Mouse (Mus musculus): ENCODE data around the gene Sgms2. TPM values are rescaled to one million over a fixed set of nuclear protein-coding genes. Genes with fewer than 3 reads are reported as not detected.
A peak's percentile ranks its signal among the peaks of the same experiment; 100 is the strongest.

Gene Sgms2
- polyA plus RNA-seq, 1 experiment = 8.6 TPM

DNA sequence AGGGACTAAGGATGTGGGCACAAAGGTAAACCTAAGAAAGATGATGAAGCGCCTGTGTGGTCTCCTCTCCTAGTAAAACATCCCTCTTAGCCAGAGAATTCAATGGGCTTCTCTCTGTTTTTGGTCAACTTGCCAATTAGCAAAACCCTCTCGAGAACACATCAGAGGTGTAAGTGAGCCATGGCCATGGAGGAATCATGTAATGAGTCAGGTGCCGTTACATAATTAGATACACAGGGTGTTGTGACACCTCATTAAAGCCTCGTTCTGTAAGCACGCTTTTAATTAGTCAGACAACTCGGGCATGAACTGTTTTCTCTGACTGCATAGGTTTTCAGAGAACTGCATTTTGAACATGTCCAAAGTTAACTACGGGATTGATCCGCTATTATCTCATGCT lies 154.6 kb downstream of the Sgms2 start:
- TF ChIP-seq FOSL1 (IDR thresholded peaks at IDR 0.05; ENCODE audit: insufficient read depth, low read length, poor library complexity, severe bottlenecking) (no peak), MYOD1 (IDR thresholded peaks at IDR 0.05; ENCODE audit: control insufficient read depth, insufficient read length, low read depth) (no peak), MAX (IDR thresholded peaks at IDR 0.05) (no peak), CTCF (IDR thresholded peaks at IDR 0.05; ENCODE audit: control insufficient read depth, insufficient read depth, insufficient read length) (no peak), MYOG (IDR thresholded peaks at IDR 0.05; ENCODE audit: control insufficient read depth, extremely low read depth, insufficient read length) (no peak), USF1 (IDR thresholded peaks at IDR 0.05; ENCODE audit: low read depth) (no peak), CEBPB (IDR thresholded peaks at IDR 0.05; ENCODE audit: low read depth) (no peak)
- Histone ChIP-seq H3K79me2 (ENCODE audit: control insufficient read depth, insufficient read depth) (no peaks in the 10 kb centered on the region), H3K27me3 (ENCODE audit: control insufficient read depth, insufficient read depth, insufficient read length) (no peaks in the 10 kb centered on the region), H3K36me3 (ENCODE audit: control insufficient read depth, insufficient read depth) (peaks cover 12% of the 10 kb centered on the region), H3K79me3 (ENCODE audit: low read depth) (no peaks in the 10 kb centered on the region), H3K4me3 (ENCODE audit: insufficient read depth, poor library complexity, severe bottlenecking) (no peak overlapping the region), H3ac (ENCODE audit: control insufficient read depth, insufficient read length, low read depth) (no peak overlapping the region)

DNA sequence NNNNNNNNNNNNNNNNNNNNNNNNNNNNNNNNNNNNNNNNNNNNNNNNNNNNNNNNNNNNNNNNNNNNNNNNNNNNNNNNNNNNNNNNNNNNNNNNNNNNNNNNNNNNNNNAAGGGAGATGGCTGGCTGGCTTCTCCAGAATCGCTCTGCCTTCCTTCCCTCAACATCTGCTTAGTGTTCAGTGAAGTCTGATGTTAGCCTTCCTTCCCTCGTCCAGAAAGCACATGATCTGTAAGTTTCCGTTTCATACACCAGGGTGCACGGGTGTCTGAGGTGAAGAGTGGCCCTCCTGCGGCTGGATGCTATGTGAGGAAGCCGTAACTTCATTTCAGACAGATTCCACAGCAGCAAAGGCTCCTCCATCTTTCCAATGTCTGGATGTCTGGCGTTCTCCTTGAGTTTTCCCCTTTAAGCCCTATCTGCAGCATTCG lies 156.1 kb downstream of the Sgms2 start:
- H3K79me3 ChIP-seq (ENCODE audit: low read depth) = no peaks in the 10 kb centered on the region
- peaks cover 13% of the 10 kb centered on the region for H3K36me3 ChIP-seq (ENCODE audit: control insufficient read depth, insufficient read depth)
- no peak overlapping the region for H3K4me3 ChIP-seq (ENCODE audit: insufficient read depth, poor library complexity, severe bottlenecking)
- TF ChIP-seq MYOG (IDR thresholded peaks at IDR 0.05; ENCODE audit: control insufficient read depth, extremely low read depth, insufficient read length) (no peak), CTCF (IDR thresholded peaks at IDR 0.05; ENCODE audit: control insufficient read depth, insufficient read depth, insufficient read length) (no peak)
- H3K79me2 ChIP-seq (ENCODE audit: control insufficient read depth, insufficient read depth) = no peaks in the 10 kb centered on the region
- H3ac ChIP-seq (ENCODE audit: control insufficient read depth, insufficient read length, low read depth) = no peak overlapping the region
- H3K27me3 ChIP-seq (ENCODE audit: control insufficient read depth, insufficient read depth, insufficient read length) = no peaks in the 10 kb centered on the region

DNA sequence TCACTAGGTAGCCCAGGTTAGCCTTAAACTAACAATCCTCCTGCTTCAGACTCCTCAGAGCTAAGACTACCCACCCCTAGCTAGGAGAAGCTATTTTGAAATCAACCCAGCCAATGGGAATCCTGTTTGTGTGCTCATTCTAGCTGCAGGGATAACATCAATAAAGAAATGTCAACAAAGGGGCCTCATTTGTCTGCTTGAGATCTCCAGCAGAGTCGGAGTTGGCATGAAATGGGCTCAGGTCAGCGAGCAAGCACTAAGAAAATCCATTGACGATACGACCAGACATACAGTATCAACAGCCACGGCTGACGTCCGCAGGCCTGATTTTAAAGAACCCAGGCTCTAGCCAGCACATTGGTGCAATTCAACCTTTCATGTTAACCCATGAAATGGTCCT lies 164.0 kb downstream of the Sgms2 start:
- no peaks in the 10 kb centered on the region for H3K79me3 ChIP-seq (ENCODE audit: low read depth)
- H3K4me3 ChIP-seq (ENCODE audit: insufficient read depth, poor library complexity, severe bottlenecking) = no peak overlapping the region
- TF ChIP-seq CEBPB (IDR thresholded peaks at IDR 0.05; ENCODE audit: low read depth) (no peak), MAX (IDR thresholded peaks at IDR 0.05) (no peak), MYOD1 (IDR thresholded peaks at IDR 0.05; ENCODE audit: control insufficient read depth, insufficient read length, low read depth) (no peak), MYOG (IDR thresholded peaks at IDR 0.05; ENCODE audit: control insufficient read depth, extremely low read depth, insufficient read length) (no peak), FOSL1 (IDR thresholded peaks at IDR 0.05; ENCODE audit: insufficient read depth, low read length, poor library complexity, severe bottlenecking) (no peak), CTCF (IDR thresholded peaks at IDR 0.05; ENCODE audit: control insufficient read depth, insufficient read depth, insufficient read length) (no peak), USF1 (IDR thresholded peaks at IDR 0.05; ENCODE audit: low read depth) (no peak)
- H3ac ChIP-seq (ENCODE audit: control insufficient read depth, insufficient read length, low read depth) = no peak overlapping the region
- peaks cover 12% of the 10 kb centered on the region for H3K36me3 ChIP-seq (ENCODE audit: control insufficient read depth, insufficient read depth)
- H3K27me3 ChIP-seq (ENCODE audit: control insufficient read depth, insufficient read depth, insufficient read length) = no peaks in the 10 kb centered on the region
- H3K79me2 ChIP-seq (ENCODE audit: control insufficient read depth, insufficient read depth) = no peaks in the 10 kb centered on the region

DNA sequence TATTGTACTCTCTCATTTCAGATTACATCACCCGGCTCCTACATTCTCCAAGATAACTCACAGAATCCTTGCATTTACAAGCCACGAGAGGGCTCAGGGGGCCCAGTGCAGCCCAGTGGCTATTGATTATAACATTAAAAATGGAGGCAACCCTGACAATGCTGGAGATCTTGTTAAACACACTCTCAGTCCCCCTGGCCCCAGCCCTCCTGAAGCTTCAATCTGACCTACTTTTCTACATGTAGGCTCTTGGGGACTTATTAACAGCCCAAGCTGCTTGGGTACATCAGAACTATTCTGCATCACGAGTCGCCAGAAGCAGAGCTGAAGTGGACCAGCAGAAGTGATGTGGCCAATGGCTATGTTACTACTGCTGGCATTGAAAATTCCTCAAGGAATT lies 164.6 kb downstream of the Sgms2 start:
- no peak overlapping the region for H3K4me3 ChIP-seq (ENCODE audit: insufficient read depth, poor library complexity, severe bottlenecking)
- H3K36me3 ChIP-seq (ENCODE audit: control insufficient read depth, insufficient read depth) = peaks cover 12% of the 10 kb centered on the region
- TF ChIP-seq CTCF (IDR thresholded peaks at IDR 0.05; ENCODE audit: control insufficient read depth, insufficient read depth, insufficient read length) = no peak
- TF ChIP-seq CEBPB (IDR thresholded peaks at IDR 0.05; ENCODE audit: low read depth) = no peak
- TF ChIP-seq MAX (IDR thresholded peaks at IDR 0.05) = no peak
- no peak for TF ChIP-seq USF1 (IDR thresholded peaks at IDR 0.05; ENCODE audit: low read depth)
- no peak for TF ChIP-seq MYOG (IDR thresholded peaks at IDR 0.05; ENCODE audit: control insufficient read depth, extremely low read depth, insufficient read length)
- TF ChIP-seq MYOD1 (IDR thresholded peaks at IDR 0.05; ENCODE audit: control insufficient read depth, insufficient read length, low read depth) = no peak
- TF ChIP-seq FOSL1 (IDR thresholded peaks at IDR 0.05; ENCODE audit: insufficient read depth, low read length, poor library complexity, severe bottlenecking) = no peak
- no peaks in the 10 kb centered on the region for H3K79me2 ChIP-seq (ENCODE audit: control insufficient read depth, insufficient read depth)
- no peaks in the 10 kb centered on the region for H3K27me3 ChIP-seq (ENCODE audit: control insufficient read depth, insufficient read depth, insufficient read length)
- no peak overlapping the region for H3ac ChIP-seq (ENCODE audit: control insufficient read depth, insufficient read length, low read depth)
- H3K79me3 ChIP-seq (ENCODE audit: low read depth) = no peaks in the 10 kb centered on the region

DNA sequence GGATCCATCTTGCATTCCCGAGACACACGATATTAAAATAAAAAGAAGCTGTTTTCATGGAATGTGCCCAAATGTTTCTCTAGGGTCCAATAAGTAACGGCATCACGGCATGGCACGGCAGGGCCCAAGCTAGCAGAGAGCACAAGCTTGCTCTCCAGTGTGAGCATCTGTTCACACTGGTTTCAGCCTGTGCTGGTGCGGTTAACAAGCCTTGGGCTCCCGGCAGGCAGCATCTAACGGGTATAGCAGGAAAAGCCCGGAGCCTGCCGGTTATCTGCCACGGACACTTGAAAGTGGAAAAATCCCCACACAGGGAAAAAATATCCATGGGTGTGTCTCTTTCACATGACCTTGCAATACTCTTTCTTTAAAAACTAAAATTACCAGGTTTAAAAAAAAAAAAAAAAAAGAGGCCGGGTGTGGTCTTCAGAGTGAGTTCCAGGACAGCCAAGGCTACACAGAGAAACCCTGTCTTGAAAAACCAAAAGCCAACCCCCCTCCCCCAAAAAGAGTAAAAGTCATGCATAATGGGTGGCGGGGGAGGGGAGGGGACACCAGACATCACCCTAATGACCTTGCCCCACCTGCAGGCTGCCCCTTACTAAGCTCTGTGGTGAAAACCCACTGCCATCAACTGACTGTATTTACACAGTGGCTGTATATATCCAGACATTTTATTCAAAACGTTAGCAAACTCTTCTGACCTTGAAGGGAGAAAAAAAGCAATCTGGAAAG lies 169.0 kb downstream of the Sgms2 start:
- Histone ChIP-seq H3K36me3 (ENCODE audit: control insufficient read depth, insufficient read depth) (no peaks in the 10 kb centered on the region), H3K4me3 (ENCODE audit: insufficient read depth, poor library complexity, severe bottlenecking) (no peak overlapping the region), H3ac (ENCODE audit: control insufficient read depth, insufficient read length, low read depth) (no peak overlapping the region), H3K79me2 (ENCODE audit: control insufficient read depth, insufficient read depth) (no peaks in the 10 kb centered on the region), H3K27me3 (ENCODE audit: control insufficient read depth, insufficient read depth, insufficient read length) (no peaks in the 10 kb centered on the region), H3K79me3 (ENCODE audit: low read depth) (no peaks in the 10 kb centered on the region)
- TF ChIP-seq FOSL1 (IDR thresholded peaks at IDR 0.05; ENCODE audit: insufficient read depth, low read length, poor library complexity, severe bottlenecking) (no peak), USF1 (IDR thresholded peaks at IDR 0.05; ENCODE audit: low read depth) (no peak), MAX (IDR thresholded peaks at IDR 0.05) (no peak), MYOG (IDR thresholded peaks at IDR 0.05; ENCODE audit: control insufficient read depth, extremely low read depth, insufficient read length) (no peak), CTCF (IDR thresholded peaks at IDR 0.05; ENCODE audit: control insufficient read depth, insufficient read depth, insufficient read length) (no peak), CEBPB (IDR thresholded peaks at IDR 0.05; ENCODE audit: low read depth) (no peak), MYOD1 (IDR thresholded peaks at IDR 0.05; ENCODE audit: control insufficient read depth, insufficient read length, low read depth) (no peak)

DNA sequence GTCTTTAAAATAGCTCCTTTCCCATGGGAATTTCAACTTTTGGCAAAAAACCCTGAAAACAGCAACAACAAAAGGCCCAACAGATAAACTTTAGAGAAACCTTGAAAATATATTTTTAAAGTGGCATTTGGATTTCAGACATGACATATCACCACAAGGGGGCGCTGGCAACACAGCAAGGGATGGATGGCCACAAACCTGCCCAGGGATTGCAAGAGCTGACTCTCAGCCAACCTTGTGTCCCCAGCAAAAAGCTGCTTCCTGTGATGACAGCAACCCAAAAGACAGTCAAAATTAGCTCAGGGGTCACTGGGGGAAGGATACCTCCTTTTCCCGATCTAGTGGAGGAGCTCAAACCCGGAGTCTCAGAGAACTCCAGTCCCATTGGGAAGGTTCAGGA lies 171.0 kb downstream of the Sgms2 start:
- Histone ChIP-seq H3K36me3 (ENCODE audit: control insufficient read depth, insufficient read depth) (no peaks in the 10 kb centered on the region), H3K27me3 (ENCODE audit: control insufficient read depth, insufficient read depth, insufficient read length) (no peaks in the 10 kb centered on the region), H3ac (ENCODE audit: control insufficient read depth, insufficient read length, low read depth) (no peak overlapping the region), H3K4me3 (ENCODE audit: insufficient read depth, poor library complexity, severe bottlenecking) (no peak overlapping the region), H3K79me3 (ENCODE audit: low read depth) (no peaks in the 10 kb centered on the region), H3K79me2 (ENCODE audit: control insufficient read depth, insufficient read depth) (no peaks in the 10 kb centered on the region)
- peak; percentile 64 for TF ChIP-seq CTCF (IDR thresholded peaks at IDR 0.05; ENCODE audit: control insufficient read depth, insufficient read depth, insufficient read length)
- no peak for TF ChIP-seq MAX (IDR thresholded peaks at IDR 0.05)
